32 mouse cellular contexts compared by ENCODE assay signal in genomic region chr13:118000538-118000937, GRCm38 (mm10).
"Had no signal": no experiment of that assay in that cellular context is flagged by ENCODE, and none has a peak within 500 bp of the region (broad histone marks: within the 10 kb centered on the region; RNA-seq: fewer than 3 reads in every experiment).

No protein-coding gene starts in this region.

- H3K36me3 ChIP-seq: heart, embryonic 10.5 days; heart, embryonic 12.5 days; heart, embryonic 13.5 days; heart, embryonic 15.5 days; hindbrain, embryonic 10.5 days; hindbrain, embryonic 12.5 days; hindbrain, embryonic 13.5 days; hindbrain, embryonic 15.5 days; intestine, embryonic 15.5 days had no signal

- H3K4me3 ChIP-seq: heart, adult 2 months; heart, embryonic 10.5 days; heart, embryonic 12.5 days; heart, embryonic 13.5 days; heart, embryonic 15.5 days; hindbrain, embryonic 10.5 days; hindbrain, embryonic 12.5 days; hindbrain, embryonic 13.5 days; hindbrain, embryonic 15.5 days; intestine, embryonic 15.5 days; layer of hippocampus, adult 2 months; left cerebral cortex, adult 2 months had no signal

- ATAC-seq: hindbrain, embryonic 16.5 days; hindbrain, postnatal 0 days; inflammation-experienced regulatory T-cells, adult 6 months; intestine, embryonic 15.5 days; intestine, embryonic 16.5 days; intestine, postnatal 0 days had no signal

- H3K27me3 ChIP-seq: heart, embryonic 12.5 days; heart, embryonic 13.5 days; heart, embryonic 15.5 days; hindbrain, embryonic 12.5 days; hindbrain, embryonic 13.5 days; hindbrain, embryonic 15.5 days; intestine, embryonic 15.5 days had no signal

- H3K9me3 ChIP-seq: heart, embryonic 10.5 days; heart, embryonic 12.5 days; heart, embryonic 13.5 days; heart, embryonic 15.5 days; hindbrain, embryonic 10.5 days; hindbrain, embryonic 12.5 days; hindbrain, embryonic 13.5 days; hindbrain, embryonic 15.5 days; intestine, embryonic 15.5 days had no signal

- H3K4me1 ChIP-seq: heart, embryonic 10.5 days; heart, embryonic 12.5 days; heart, embryonic 13.5 days; heart, embryonic 15.5 days; hindbrain, embryonic 10.5 days; hindbrain, embryonic 12.5 days; hindbrain, embryonic 13.5 days; hindbrain, embryonic 15.5 days; intestine, embryonic 15.5 days had no signal

- H3K4me2 ChIP-seq: heart, embryonic 11.5 days; heart, embryonic 12.5 days; heart, embryonic 13.5 days; heart, embryonic 15.5 days; hindbrain, embryonic 12.5 days; hindbrain, embryonic 13.5 days; hindbrain, embryonic 14.5 days; hindbrain, embryonic 15.5 days; intestine, embryonic 15.5 days had no signal

- H3K9ac ChIP-seq: heart, embryonic 12.5 days; heart, embryonic 13.5 days; heart, embryonic 15.5 days; hindbrain, embryonic 12.5 days; hindbrain, embryonic 13.5 days; hindbrain, embryonic 14.5 days; hindbrain, embryonic 15.5 days; intestine, embryonic 15.5 days had no signal

- H3K27ac ChIP-seq: heart, adult 2 months; heart, embryonic 10.5 days; heart, embryonic 13.5 days; heart, embryonic 15.5 days; hindbrain, embryonic 10.5 days; hindbrain, embryonic 12.5 days; hindbrain, embryonic 13.5 days; hindbrain, embryonic 14.5 days; hindbrain, embryonic 15.5 days; hindbrain, postnatal 0 days; intestine, embryonic 15.5 days; layer of hippocampus, adult 2 months; left cerebral cortex, adult 2 months had no signal

- DNase-seq: heart, adult 18-20 months; heart, adult 2 months; heart, postnatal 10 days; heart, postnatal 14 days; heart, postnatal 36 days; heart, postnatal 4 days; kidney, adult 11 months; kidney, adult 8-10 months; kidney, adult 9 months; kidney, postnatal 25 days; kidney, postnatal 36 days; kidney, postnatal 4 days; layer of hippocampus, adult 9-11 months; layer of hippocampus, postnatal 36 days had no signal
